Mouse (Mus musculus) lung, postnatal 0 days (tissue): ENCODE data around the gene Dph5. TPM values are rescaled to one million over a fixed set of nuclear protein-coding genes. Genes with fewer than 3 reads are reported as not detected.
A peak's percentile ranks its signal among the peaks of the same experiment; 100 is the strongest.

Source experiments
- ATAC-seq: fragments of 200-750 bp; cut with Nextera tagmentation; 2 replicates; pipeline ENCODE4 v1.8.0; 2017; ENCODE audit warnings: moderate library complexity
- DNase-seq: peaks from one replicate; pipeline ENCODE4 v3.0.0-alpha.2; 2016; ENCODE audit warnings: low spot score
- H3K27ac ChIP-seq: fragments of 300-500 bp; sonication (generic); 2 replicates; pipeline ENCODE4 v1.5.1; 2014; ENCODE audit warnings: antibody characterized with exemption, mild to moderate bottlenecking, low read length, mixed read lengths
- H3K27me3 ChIP-seq: fragments of 300-500 bp; sonication (generic); replicated peaks from 2 replicates; pipeline ENCODE4 v1.6.1; 2014; ENCODE audit warnings: low read length, mixed read lengths; ENCODE audit not compliant: insufficient read depth
- H3K36me3 ChIP-seq: fragments of 300-500 bp; sonication (generic); 2 replicates; pipeline ENCODE4 v1.6.1; 2014; ENCODE audit warnings: low read length, mixed read lengths; ENCODE audit not compliant: insufficient read depth
- H3K4me1 ChIP-seq: fragments of 300-500 bp; sonication (generic); 2 replicates; pipeline ENCODE4 v1.6.1; 2014; ENCODE audit warnings: antibody characterized with exemption, low read depth, low read length, mixed read lengths; ENCODE audit not compliant: insufficient read depth
- H3K4me2 ChIP-seq: fragments of 300-500 bp; sonication (generic); replicated peaks from 2 replicates; pipeline ENCODE4 v1.6.1; 2014; ENCODE audit warnings: low read depth, mild to moderate bottlenecking, low read length, moderate library complexity, mixed read lengths
- H3K4me3 ChIP-seq: fragments of 300-500 bp; sonication (generic); 2 replicates; pipeline ENCODE4 v1.5.1; 2014; ENCODE audit warnings: low read depth, low read length
- H3K9ac ChIP-seq: fragments of 300-500 bp; sonication (generic); replicated peaks from 2 replicates; pipeline ENCODE4 v1.6.1; 2014; ENCODE audit warnings: low read depth, mild to moderate bottlenecking
- H3K9me3 ChIP-seq: fragments of 300-500 bp; sonication (generic); 2 replicates; pipeline ENCODE4 v1.6.1; 2016; ENCODE audit warnings: low read length, mixed read lengths
- CTCF ChIP-seq: IDR thresholded peaks from 2 replicates; pipeline ENCODE4 v1.5.1; 2016; ENCODE audit warnings: antibody characterized with exemption, mild to moderate bottlenecking
- EP300 ChIP-seq: IDR thresholded peaks from 2 replicates; pipeline ENCODE4 v1.6.1; 2016; ENCODE audit warnings: antibody characterized with exemption, mild to moderate bottlenecking, control low read depth
- whole genome bisulfite sequencing: fragments of 180-500 bp; shearing (Covaris S2); extraction: QIAGEN DNeasy Blood & Tissue Kit; methylation state at CpG from one replicate; pipeline ENCODE4 v1.1.7; 2014; 5-methylcytosine and 5-hydroxymethylcytosine counted together
- polyA plus RNA-seq: library from polyadenylated mRNA; unstranded; fragments of >200 nt; fragmentation: Nextera tagmentation; extraction: Ambion mirVana; gene quantifications from 2 replicates; pipeline ENCODE4 v1.2.1, GENCODE M21; 2015

The Dph5 gene
- polyA plus RNA-seq: 12.6 and 12.7 TPM in 2 replicates

- no peak for TF ChIP-seq CTCF
- TF ChIP-seq EP300: peak; percentile 50
- Histone ChIP-seq H3K9me3 (no peaks in the 10 kb centered on the region), H3K4me1 (no peaks in the 10 kb centered on the region), H3K4me3 (peak within 1 kb of the TSS; percentile 73), H3K27me3 (no peaks in the 10 kb centered on the region), H3K27ac (peak within 1 kb of the TSS; percentile 76), H3K36me3 (no peaks in the 10 kb centered on the region), H3K9ac (peak within 1 kb of the TSS; percentile 46), H3K4me2 (peak within 1 kb of the TSS; percentile 59)
- WGBS: under 1% methylated on average over 39 of the region's 40 CpGs
- DNase-seq: peak; percentile 96
- peak; percentile 94 for ATAC-seq
Measured at GRCm38 (mm10) chr3:115887427-115888309, at the start of gene Dph5. Gene Dph5, plus strand, starts transcription at chr3:115887837.

GRCm38 (mm10) chr3:115844566-115844965 lies 43.1 kb upstream of the Dph5 start:
- no peak for TF ChIP-seq CTCF
- H3K4me1 ChIP-seq: no peaks in the 10 kb centered on the region
- no peak overlapping the region for H3K4me3 ChIP-seq

GRCm38 (mm10) chr3:115845032-115845618 lies 42.5 kb upstream of the Dph5 start:
- Histone ChIP-seq H3K36me3 (no peaks in the 10 kb centered on the region), H3K4me2 (no peak overlapping the region), H3K4me1 (no peaks in the 10 kb centered on the region), H3K27me3 (no peaks in the 10 kb centered on the region), H3K27ac (no peak overlapping the region), H3K4me3 (no peak overlapping the region), H3K9me3 (no peaks in the 10 kb centered on the region), H3K9ac (no peak overlapping the region)
- no peak for DNase-seq
- ATAC-seq: no peak
- no peak for TF ChIP-seq EP300
- no peak for TF ChIP-seq CTCF
- WGBS: 74% methylated on average over 5 of the region's 5 CpGs

More at GRCm38 (mm10) chr3:115844566-115844965, 43.1 kb upstream of the Dph5 start:
- Histone ChIP-seq H3K27ac (no peak overlapping the region), H3K36me3 (no peaks in the 10 kb centered on the region), H3K27me3 (no peaks in the 10 kb centered on the region), H3K9me3 (no peaks in the 10 kb centered on the region), H3K4me2 (no peak overlapping the region), H3K9ac (no peak overlapping the region)
- WGBS: 77% methylated on average over 3 of the region's 3 CpGs
- no peak for ATAC-seq
- no peak for DNase-seq

GRCm38 (mm10) chr3:115845724-115846123 lies 41.9 kb upstream of the Dph5 start:
- Histone ChIP-seq H3K9me3 (no peaks in the 10 kb centered on the region), H3K4me2 (no peak overlapping the region), H3K9ac (no peak overlapping the region), H3K27me3 (no peaks in the 10 kb centered on the region), H3K4me1 (no peaks in the 10 kb centered on the region), H3K27ac (no peak overlapping the region), H3K4me3 (no peak overlapping the region), H3K36me3 (no peaks in the 10 kb centered on the region)
- no peak for TF ChIP-seq EP300
- TF ChIP-seq CTCF: no peak
- ATAC-seq (no peak), DNase-seq (no peak)
- WGBS: 53% methylated on average over 1 of the region's 1 CpGs

GRCm38 (mm10) chr3:115846153-115846552 lies 41.5 kb upstream of the Dph5 start:
- WGBS: 77% methylated on average over 5 of the region's 5 CpGs
- no peak overlapping the region for H3K4me2 ChIP-seq
- TF ChIP-seq CTCF (no peak), EP300 (no peak)
- H3K9me3 ChIP-seq: no peaks in the 10 kb centered on the region
- no peaks in the 10 kb centered on the region for H3K27me3 ChIP-seq
- H3K4me1 ChIP-seq: no peaks in the 10 kb centered on the region
- ATAC-seq: no peak
- H3K36me3 ChIP-seq: no peaks in the 10 kb centered on the region
- H3K4me3 ChIP-seq: no peak overlapping the region
- no peak overlapping the region for H3K27ac ChIP-seq
- DNase-seq: peak; percentile 9
- no peak overlapping the region for H3K9ac ChIP-seq

- no peak overlapping the region for H3K4me3 ChIP-seq
- no peak overlapping the region for H3K4me2 ChIP-seq
- no peaks in the 10 kb centered on the region for H3K27me3 ChIP-seq
- DNase-seq: no peak
- no peaks in the 10 kb centered on the region for H3K36me3 ChIP-seq
- WGBS: 64% methylated on average over 11 of the region's 11 CpGs
- TF ChIP-seq EP300 (no peak), CTCF (no peak)
- no peaks in the 10 kb centered on the region for H3K4me1 ChIP-seq
- H3K9me3 ChIP-seq: no peaks in the 10 kb centered on the region
- H3K9ac ChIP-seq: no peak overlapping the region
- ATAC-seq: no peak
- no peak overlapping the region for H3K27ac ChIP-seq
Measured at GRCm38 (mm10) chr3:115848686-115849480, 38.8 kb upstream of the Dph5 start.
